Mouse (Mus musculus): ENCODE results near the gene Tubg2.
"Not testable (repeated sequence)": the region's sequence is repeated elsewhere in the genome, so short reads cannot be mapped to it uniquely, and the experiment has no call there.

The Tubg2 gene

DNA sequence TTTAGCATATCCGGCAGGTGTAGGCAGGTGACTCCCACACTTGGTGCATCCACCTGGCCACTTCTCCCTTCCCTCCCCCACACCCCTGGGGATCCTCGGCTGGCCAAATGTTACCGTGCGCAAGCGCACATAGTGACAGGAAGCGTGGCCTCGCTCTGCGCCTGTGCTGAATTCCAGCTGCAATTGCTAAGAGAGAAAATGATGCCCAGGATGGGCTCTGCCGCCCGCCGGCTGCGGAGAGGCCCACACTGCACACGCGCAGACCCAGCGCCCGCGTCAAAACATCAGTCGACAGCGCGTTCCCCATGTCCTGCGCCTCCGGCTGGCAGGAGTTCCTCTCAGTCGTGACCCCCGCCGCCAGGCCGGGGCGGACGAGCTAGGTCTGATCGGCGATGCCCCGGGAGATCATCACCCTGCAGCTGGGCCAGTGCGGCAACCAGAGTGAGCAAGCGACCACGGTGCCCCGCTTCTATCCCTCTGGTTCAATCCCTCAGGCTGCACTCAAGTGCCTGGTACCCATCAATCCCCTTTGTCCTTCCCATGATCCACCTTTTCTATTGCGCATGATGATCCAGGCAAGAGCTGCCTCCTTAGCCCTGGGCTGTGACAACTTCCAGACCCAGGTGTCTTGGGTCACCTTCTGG, at the start of gene Tubg2:
Gene Tubg2, plus strand, starts transcription at position 180 of the 644 bp plus-strand sequence.
- DNase-seq (ENCODE audit: extremely low read depth, low read depth) = no peak

DNA sequence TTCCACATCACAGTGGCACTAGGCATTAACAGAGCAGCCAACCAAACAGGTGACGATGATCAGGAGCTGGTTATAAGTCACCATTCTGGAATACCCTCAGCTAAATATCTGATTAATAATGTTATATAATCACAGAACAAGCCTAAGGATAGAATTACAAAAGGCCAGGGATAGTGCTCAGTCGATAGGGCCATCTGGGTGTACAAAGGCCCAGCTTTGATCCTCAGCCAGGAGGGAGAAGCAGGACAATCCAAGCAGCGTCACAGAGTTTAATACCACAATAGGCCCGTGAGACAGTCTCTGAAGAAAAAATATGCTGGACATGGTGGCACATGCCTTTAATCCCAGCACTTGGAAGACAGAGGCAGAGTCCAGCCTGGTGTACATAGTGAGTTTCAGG, 46.4 kb upstream of the Tubg2 start:
- DNase-seq (ENCODE audit: extremely low read depth, low read depth) = no peak

DNA sequence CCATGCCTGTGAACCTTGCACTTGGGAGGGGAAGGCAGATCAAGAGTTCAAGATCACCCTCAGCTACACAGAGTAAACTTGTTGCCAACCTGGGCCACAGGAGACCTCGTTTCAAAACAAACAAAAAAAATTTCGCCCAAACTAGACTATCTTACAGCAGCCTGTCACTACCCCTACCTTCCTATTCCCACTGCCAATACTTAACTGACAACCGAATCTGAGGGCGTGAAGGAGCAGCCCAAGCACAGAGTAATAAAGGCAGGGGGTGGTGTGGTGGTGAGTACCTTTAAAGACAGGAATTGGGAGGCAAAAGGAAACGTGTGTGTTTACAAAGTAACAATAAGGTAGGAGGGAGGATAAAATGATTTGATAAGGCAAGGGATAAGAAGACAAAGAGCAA, 45.0 kb upstream of the Tubg2 start:
- DNase-seq (ENCODE audit: extremely low read depth, low read depth) = no peak

DNA sequence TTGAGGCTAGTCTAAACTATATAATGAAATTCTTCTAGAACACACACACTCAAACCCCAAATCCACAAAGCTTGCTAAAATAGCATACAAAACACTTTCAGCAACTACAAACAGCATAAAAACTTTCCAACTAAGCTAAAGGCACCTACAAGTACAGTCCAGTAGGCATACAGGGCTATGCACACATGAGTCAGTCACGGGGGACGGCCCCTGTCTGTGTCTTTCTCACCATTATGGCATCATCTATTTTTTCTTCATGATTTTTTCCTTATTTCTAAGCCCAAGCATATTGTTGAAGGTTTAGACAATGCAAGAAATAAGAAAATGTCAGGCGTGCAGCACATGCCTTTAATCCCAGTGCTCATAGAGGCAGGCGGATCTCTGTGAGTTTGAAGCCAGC, 44.5 kb upstream of the Tubg2 start:
- no peak for DNase-seq (ENCODE audit: extremely low read depth, low read depth)

DNA sequence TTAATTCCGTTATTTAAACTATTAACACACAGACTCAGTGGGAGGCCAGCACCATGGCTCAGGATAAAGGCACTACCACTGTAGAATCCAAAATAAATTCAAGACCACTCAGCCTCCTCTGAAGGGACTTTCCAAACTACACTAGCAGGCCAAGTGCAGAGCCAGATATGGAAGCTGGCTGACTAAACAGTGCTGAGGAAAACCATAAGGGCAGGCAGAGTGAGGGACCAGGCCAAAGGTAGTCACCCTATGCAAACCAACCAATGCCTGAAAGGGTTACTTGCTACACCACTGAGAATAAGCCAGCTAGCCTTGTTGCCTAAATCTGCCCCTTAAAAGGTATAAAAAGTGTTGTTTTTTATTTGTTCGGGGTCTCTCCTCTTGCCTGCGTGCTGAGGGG, 43.5 kb upstream of the Tubg2 start:
- no peak for DNase-seq (ENCODE audit: extremely low read depth, low read depth)

DNA sequence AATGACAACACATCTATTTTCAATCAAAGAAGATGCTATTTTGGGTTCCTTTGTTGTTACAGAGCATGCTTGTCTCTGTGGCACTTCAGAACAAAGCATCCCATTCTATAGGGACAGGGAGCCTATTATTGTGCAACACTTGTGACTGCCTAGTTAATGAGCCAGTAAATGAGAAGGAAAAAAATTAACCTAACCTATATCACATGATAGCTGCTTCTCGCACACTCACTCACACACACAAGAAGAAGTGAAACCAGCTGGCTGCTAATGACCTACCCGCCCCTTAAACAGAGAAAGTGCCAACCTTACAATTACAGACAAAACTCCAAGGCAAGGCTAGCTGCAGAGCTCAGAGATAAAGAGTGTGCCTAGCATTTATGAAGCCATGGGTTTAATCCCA, 40.1 kb upstream of the Tubg2 start:
- no peak for DNase-seq (ENCODE audit: extremely low read depth, low read depth)

DNA sequence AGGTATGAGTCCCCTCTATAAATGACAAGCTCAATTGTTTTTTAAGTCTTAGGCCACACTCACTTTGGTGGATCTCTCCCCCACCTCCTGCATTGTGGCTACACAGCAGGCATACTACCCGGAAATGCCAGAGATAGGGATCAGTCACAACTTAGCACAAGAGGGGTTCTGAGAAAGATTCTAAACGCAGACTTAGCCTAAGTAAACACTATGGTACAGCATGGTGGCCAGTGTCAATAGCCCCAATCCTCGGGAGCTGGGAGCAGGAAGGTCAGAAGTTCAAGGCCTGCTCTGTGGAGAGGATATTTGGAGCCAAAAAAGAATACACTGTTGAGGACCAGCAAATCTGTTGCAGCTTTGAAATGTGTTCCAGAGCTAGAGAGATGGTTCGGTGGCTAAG, 37.6 kb upstream of the Tubg2 start:
- DNase-seq (ENCODE audit: extremely low read depth, low read depth) = no peak

DNA sequence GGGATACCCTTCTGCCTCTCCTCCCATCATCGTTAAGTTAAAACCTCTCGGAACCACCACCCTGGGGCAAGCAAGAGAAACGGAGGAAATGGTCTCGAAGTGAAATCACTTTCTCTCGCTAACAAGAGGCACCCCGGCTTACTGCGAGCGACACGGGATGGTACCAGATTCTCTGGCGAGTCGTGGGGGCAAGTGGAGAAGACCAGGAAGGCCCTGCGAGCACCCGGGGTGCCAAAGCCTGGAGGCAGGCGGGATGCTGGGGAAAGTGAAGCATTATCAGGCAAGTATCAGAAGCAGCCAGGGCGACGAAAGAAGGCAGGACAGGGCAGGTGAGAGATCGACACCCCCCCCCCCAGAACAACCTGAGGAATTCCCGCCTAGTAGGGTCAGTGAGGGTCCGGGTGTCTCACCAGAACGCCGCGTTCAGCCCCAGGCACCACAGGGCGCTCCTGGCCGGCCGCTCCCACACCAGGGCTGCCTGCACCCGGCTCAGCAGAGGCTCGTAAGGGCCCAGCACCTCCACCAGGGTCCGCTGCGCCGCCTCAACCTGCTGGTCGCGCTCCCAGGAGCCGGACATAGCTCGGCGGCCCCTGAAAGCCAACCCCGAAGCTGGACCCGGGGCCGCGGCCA, 36.5 kb upstream of the Tubg2 start:
- DNase-seq (ENCODE audit: extremely low read depth, low read depth) = no peak

DNA sequence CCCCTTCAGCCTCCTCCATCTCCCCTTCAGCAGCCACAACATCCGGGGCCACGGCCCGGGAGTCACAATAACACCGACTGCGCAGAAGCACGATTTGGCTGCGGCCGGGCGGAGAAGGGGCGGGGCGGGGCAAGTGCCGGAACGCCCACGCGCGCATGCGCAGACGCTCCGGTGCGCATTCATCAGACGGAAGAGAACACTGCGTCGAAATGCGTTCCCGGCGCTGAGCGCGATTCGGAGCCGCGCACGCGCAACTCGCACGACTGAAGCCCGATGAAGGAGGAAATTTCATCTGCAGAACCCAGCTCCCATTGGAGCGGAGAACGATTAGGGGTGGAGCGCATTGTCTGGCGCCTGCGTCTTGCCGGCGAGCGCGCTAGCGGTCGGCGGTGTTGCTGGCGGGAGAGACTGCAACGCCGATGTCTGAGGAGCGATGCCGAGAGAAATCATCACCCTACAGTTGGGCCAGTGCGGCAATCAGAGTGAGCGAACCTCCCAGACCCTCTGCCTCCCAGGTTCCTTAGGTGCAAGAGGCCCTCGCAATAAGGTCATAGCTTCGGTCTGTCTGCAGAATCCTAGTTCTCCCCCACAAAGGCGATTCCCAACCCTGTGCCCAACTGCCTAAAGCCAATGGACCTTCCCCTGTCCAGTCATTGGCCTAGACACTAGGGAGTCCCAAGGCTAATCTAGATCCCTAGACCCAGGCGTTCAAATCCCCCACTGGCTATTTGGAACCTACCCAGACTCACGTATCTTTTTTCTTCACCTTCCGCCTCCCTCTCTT, 35.8 kb upstream of the Tubg2 start, which contains the start of the genes Retreg3 and Tubg1:
Gene Retreg3, minus strand, starts transcription at position 133 of the 784 bp plus-strand sequence.
Gene Tubg1, plus strand, starts transcription at position 178 of the 784 bp plus-strand sequence.
- DNase-seq (ENCODE audit: extremely low read depth, low read depth) = peak; percentile 96

DNA sequence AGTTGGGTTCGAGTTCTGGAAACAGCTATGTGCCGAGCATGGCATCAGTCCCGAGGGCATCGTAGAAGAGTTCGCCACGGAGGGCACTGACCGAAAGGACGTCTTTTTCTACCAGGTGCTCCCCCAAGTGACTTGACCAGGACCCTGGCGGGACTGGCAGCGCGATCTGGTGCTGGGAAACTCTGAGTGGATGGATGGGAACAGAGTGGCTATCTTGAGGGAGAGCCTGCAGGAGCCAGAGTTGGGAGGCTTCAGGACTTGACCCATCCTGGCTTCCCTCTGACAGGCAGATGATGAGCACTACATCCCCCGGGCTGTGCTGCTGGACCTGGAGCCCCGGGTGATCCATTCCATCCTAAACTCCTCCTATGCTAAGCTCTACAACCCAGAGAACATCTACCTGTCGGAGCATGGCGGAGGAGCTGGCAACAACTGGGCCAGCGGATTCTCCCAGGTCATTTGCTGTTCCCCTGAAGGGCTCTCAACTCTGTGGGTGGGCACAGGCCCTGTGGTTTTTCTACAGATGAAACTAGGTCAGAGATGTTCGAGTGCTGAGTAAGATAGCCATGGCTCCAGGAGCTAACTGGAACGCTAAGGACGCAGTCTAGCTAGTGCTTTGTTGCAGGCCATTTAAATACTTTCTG, 35.0 kb upstream of the Tubg2 start:
- DNase-seq (ENCODE audit: extremely low read depth, low read depth) = no peak

DNA sequence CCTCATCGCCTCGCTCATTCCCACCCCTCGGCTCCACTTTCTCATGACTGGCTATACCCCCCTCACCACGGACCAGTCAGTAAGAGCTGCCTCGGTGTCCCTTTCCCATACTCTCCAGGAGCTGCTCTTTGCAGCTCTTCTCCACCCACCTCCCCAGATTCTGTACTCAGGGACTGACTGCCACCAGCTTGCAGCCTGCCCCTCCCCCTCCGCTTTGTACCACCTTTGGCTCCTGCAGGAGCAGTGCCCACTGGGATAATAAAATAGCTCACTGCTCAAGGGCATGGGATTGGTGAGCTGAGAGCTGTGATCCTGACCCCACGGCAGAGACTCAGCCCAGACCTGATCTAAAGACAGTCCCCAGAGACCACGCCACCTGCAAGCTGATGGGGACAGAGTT, 31.2 kb upstream of the Tubg2 start:
- not testable (repeated sequence) for DNase-seq (ENCODE audit: extremely low read depth, low read depth)

DNA sequence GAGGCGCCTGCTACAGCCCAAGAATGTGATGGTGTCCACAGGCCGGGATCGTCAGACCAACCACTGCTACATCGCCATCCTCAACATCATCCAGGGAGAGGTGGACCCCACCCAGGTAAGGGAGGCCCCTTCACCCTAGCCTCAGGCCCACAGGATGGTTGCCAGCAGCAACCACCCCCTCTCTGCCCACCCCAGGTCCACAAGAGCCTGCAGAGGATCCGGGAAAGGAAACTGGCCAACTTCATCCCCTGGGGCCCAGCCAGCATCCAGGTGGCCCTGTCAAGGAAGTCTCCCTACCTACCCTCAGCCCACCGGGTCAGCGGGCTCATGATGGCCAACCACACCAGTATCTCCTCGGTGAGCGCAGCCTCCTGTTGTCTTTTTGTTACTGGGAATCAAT, 30.7 kb upstream of the Tubg2 start:
- not testable (repeated sequence) for DNase-seq (ENCODE audit: extremely low read depth, low read depth)

DNA sequence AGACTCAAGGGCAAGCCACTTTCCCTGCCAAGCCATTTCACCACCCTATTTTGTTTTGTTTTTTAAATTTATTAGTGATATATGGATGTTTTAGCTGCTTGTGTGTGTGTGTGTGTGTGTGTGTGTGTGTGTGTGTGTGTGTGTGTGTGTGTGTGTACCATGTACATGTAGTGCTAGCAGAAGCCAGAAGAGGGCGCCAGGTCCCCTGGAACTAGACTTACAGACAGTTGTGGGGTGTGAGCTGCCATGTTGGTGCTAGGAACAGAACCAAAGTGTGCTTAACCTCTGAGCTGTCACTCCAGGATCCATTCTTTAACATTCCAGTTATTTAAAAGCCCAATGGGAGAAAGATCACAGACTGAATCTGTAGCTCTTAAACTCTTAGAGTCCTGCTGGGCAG, 28.6 kb upstream of the Tubg2 start:
- no peak for DNase-seq (ENCODE audit: extremely low read depth, low read depth)

DNA sequence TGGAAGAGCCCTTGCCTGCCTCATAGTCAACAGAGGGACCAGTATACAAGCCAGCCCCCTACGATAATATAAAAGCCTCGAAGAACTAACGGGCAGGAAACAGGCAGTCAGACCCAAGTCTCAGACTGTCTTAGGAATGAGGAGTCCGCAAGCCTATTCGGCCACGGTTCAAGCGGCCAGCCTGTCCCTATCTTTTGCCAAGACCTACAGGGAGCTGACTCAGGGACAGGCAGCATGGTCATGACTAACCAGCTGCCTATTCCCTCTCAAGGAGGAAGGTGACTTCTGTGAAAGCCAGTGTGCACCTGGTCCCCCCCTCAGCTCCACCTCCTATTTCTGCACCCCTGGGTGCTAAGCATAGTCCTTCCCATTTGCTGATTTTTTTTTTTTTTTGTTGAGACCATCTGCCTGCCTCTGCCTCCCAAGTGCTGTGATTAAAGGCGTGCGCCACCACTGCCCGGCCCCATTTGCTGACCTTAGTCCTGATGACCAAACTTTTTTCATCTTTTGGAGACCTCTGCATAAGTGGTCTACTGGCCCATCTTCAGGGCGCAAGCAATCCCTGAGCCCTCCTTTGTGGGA, 26.6 kb upstream of the Tubg2 start:
- DNase-seq (ENCODE audit: extremely low read depth, low read depth) = no peak

DNA sequence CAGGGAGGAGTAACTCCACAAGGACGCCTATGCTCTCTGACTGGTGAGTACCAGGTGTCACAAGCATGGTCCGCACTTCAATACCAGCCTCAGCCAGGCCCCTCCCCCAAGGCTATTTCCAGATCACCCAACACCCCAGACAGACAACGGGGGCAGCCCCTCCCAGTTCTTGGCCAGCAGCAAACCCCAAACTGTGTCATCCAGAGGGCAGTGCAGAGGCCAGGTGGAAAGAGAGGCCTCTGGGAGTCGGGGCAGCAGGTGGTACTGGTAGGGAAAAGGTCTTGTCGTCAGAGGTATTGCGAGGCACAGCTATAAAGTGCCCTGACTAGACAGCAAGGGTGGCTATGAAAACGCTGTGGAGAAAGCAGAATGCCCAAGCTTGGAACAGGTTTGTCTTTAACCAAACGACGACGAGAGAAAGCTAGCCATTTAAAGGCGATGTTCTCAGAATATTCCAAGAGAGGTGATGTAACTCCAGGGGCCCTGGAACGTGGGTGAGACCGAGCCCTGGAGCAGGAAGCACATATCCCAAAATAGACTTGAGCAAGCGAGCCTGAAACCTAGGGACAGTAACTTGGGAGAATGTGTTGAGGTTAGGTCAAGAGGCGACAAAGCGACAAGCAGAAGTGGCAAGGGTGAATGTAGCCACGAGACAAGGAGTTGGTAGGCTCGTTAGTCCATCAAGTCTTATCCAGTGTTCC, 25.5 kb upstream of the Tubg2 start:
- no peak for DNase-seq (ENCODE audit: extremely low read depth, low read depth)

DNA sequence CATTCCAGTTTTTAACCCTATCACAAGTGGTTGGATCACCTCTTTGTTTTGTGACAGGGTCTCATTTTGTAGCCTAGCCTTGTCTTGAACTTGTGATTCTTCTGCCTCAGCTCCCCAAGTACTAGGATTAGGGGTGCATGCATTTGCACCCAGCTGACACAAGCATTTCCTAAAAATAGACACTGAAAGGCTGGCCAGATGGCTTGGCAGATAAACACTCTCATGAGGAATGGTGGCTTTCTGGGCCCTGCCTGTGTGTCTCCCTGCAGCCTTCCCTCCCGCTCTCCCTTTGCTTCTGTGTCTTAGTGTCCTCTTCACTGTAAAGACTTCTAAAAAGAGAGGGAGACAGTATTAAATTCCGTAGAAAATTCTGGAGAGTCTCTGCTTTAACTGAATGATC, 24.5 kb upstream of the Tubg2 start:
- DNase-seq (ENCODE audit: extremely low read depth, low read depth) = peak; percentile 41

DNA sequence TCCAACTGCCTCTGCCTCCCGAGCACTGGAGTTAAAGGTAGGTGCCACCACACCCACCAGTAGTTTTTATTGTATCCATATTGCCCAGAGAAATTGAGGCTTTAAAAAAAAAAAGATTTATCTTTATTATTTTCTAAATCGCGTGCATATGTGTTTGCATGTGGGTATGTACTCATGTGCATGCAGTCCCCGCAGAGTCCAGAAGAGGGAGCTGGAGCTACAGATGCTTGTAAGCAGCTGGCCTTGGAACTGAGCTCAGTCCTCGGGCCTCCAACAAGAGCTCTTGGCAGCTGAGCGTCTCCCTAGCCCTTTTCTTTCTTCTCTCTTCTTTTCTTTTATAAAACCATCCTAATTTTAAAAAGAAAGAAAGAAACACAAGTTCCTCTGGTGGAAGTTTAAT, 24.0 kb upstream of the Tubg2 start:
- no peak for DNase-seq (ENCODE audit: extremely low read depth, low read depth)

DNA sequence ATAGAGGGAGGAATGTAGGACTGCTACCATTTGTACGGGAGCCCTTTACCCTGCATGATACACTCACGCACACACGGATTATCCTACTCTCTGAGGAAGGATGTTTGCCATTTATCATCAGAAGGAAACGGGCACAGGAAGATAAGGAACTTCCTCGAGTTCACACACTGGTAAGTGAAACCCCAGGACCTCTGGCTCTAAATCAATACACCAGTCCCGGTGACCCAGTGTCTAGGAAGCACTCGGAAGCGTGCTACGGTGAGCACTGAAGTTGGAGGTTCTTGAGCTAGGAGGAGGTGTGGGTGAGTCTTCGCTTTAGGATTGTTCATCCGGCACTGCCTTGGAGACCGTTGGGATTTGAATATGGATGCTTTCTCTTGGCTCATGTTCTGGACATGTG, 22.7 kb upstream of the Tubg2 start:
- no peak for DNase-seq (ENCODE audit: extremely low read depth, low read depth)

DNA sequence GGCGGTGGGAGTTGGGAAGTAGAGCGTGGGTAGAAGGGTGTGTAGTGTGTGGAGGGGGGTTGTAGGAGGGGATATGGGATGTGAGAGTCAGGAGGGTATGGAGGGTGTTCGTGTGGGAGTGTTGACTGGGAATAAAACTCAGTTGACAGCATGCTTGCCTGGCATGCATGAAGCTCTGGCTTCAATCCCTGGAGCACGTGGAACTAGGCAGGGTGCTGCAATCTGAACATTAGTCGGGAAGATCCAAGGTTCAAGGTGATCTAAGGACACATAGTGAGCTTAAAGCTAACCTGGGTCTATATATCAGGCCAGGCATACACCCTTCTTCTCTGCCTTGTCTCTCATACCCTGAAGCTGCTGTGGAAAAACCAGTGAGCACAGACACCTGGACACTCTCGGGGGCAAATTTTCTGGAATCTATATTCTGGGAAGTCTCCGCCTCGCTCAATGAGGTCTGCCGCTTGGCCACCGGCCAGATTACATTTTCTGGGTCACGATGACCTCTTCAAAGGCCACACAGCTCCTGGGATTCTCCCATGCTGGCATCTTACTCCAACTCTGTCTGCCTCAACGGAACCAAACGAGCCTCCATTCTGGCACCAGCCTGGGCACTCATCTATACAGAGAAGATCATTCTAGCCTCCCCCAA, 21.4 kb upstream of the Tubg2 start:
- no peak for DNase-seq (ENCODE audit: extremely low read depth, low read depth)

DNA sequence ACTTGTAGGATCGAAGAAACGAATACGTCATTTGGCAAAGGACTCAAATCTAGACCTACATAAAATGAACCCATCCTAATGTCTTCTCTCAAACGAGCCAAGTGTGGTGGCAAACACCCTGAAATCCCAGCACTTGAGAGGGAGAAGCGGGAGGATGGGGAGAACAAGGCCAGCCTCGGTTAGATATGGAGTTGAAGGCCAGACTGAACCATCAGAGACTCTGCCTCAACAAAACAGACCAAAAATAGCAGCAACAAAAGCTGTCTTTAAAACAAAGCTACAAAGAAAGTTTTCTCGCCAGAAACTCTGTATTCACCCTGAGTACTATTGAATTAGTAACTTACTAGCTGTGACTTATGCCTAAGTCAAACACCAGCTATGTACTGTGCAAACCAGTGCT, 18.7 kb upstream of the Tubg2 start:
- DNase-seq (ENCODE audit: extremely low read depth, low read depth) = no peak

Measured in MEL-GATA-1-ER (cell line).